Mouse (Mus musculus) liver, postnatal 0 days (tissue): ENCODE measurements around the gene Specc1l. TPM values are rescaled to one million over a fixed set of nuclear protein-coding genes. Genes with fewer than 3 reads are reported as not detected.

ENCODE experiments used
- ATAC-seq: fragments of 200-750 bp; cut with Nextera tagmentation; 2 replicates; pipeline ENCODE4 v1.8.0; 2017; ENCODE audit warnings: mild to moderate bottlenecking, moderate library complexity
- DNase-seq: peaks from one replicate; pipeline ENCODE4 v3.0.0-alpha.2; 2016
- H3K27ac ChIP-seq: fragments of 300-500 bp; sonication (generic); 2 replicates; pipeline ENCODE4 v1.5.1; 2014; ENCODE audit warnings: antibody characterized with exemption, moderate library complexity, mild to moderate bottlenecking, low read depth
- H3K27me3 ChIP-seq: fragments of 300-500 bp; sonication (generic); 2 replicates; pipeline ENCODE4 v1.6.1; 2014; ENCODE audit warnings: low read length, control low read depth, mixed read lengths; ENCODE audit not compliant: insufficient read depth
- H3K36me3 ChIP-seq: fragments of 300-500 bp; sonication (generic); replicated peaks from 2 replicates; pipeline ENCODE4 v1.6.1; 2014; ENCODE audit warnings: mild to moderate bottlenecking, control low read depth, low read length, moderate library complexity, mixed read lengths; ENCODE audit not compliant: insufficient read depth
- H3K4me1 ChIP-seq: fragments of 300-500 bp; sonication (generic); 2 replicates; pipeline ENCODE4 v1.6.1; 2014; ENCODE audit warnings: antibody characterized with exemption, mild to moderate bottlenecking, control low read depth; ENCODE audit not compliant: insufficient read depth
- H3K4me2 ChIP-seq: fragments of 300-500 bp; sonication (generic); 2 replicates; pipeline ENCODE4 v1.6.1; 2014; ENCODE audit warnings: low read depth, mild to moderate bottlenecking, low read length, moderate library complexity, mixed read lengths
- H3K4me3 ChIP-seq: fragments of 300-500 bp; sonication (generic); 2 replicates; pipeline ENCODE4 v1.5.1; 2014; ENCODE audit warnings: low read depth, low read length
- H3K9ac ChIP-seq: fragments of 300-500 bp; sonication (generic); replicated peaks from 2 replicates; pipeline ENCODE4 v1.6.1; 2014; ENCODE audit warnings: mild to moderate bottlenecking, moderate library complexity
- H3K9me3 ChIP-seq: fragments of 300-500 bp; sonication (generic); 2 replicates; pipeline ENCODE4 v1.6.1; 2016; ENCODE audit warnings: mild to moderate bottlenecking, control low read depth, low read length, mixed read lengths
- CTCF ChIP-seq: sonication (generic); IDR thresholded peaks from 2 replicates; pipeline ENCODE4 v1.5.1; 2016; ENCODE audit warnings: antibody characterized with exemption, low read depth
- EP300 ChIP-seq: IDR thresholded peaks from 2 replicates; pipeline ENCODE4 v1.6.1; 2016; ENCODE audit warnings: antibody characterized with exemption, low read depth, mild to moderate bottlenecking
- WGBS: fragments of 180-500 bp; shearing (Covaris S2); extraction: QIAGEN DNeasy Blood & Tissue Kit; methylation state at CpG from one replicate; pipeline ENCODE4 v1.1.7; 2014; ENCODE audit not compliant: insufficient replicate concordance; 5-methylcytosine and 5-hydroxymethylcytosine counted together
- polyA plus RNA-seq: library from polyadenylated mRNA; unstranded; fragments of >200 nt; fragmentation: Nextera tagmentation; extraction: Ambion mirVana; gene quantifications from 2 replicates; pipeline ENCODE4 v1.2.1, GENCODE M21; 2015

The Specc1l gene
- polyA plus RNA-seq, 1 experiment from 2014 or later = 4.0 TPM

DNA sequence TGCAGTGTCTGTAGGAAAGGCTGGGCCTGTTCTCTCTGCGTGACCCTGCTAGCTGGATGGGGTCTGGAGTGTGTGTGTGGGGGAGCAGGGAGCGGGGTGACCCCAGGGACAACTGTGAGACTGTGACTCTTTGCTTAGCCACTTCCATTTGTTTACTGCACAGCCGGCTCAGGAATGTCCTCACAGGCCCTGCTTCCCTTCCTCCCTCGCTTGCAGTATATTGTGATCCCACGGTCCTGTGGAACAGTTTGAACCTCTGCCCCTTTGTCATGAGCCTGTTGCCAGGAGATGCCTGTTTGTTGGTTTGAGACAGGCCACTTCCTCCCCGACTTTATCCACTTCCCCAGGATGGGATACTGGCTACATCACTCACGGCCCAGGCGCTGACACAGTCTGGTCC lies 35.4 kb upstream of the Specc1l start:
- Histone ChIP-seq H3K9me3 (no peaks in the 10 kb centered on the region), H3K4me2 (no peak overlapping the region), H3K4me1 (peaks cover 3% of the 10 kb centered on the region), H3K9ac (no peak overlapping the region), H3K27me3 (no peaks in the 10 kb centered on the region), H3K36me3 (peaks cover 49% of the 10 kb centered on the region), H3K27ac (0 out of 2 replicates have a peak overlapping the region, but pooled peaks have one; percentile 41), H3K4me3 (no peak overlapping the region)
- DNase-seq (no peak), ATAC-seq (peak; percentile 59)
- 63% methylated on average over 7 of the region's 8 CpGs for WGBS
- TF ChIP-seq EP300 = no peak
- no peak for TF ChIP-seq CTCF

DNA sequence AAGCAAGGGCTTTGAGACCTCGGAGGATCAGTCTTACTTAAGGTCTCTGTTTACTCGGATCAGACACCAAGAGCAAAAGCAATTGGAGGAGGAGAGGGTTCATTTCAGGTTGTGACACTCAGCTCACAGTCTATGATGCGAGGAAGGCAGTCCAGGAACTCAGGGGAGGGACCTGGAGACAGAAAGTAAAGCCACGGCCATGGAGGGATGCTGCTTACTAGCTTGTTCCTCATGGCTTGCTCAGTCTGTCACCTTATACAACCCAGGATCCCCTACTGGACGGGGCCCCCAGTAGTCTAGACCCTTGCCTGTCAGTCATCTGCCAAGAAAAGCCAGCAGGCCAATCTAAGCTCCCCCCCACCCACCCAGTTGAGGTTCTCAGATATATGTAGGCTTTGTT lies 33.0 kb upstream of the Specc1l start:
- Histone ChIP-seq H3K27ac (no peak overlapping the region), H3K9ac (no peak overlapping the region), H3K27me3 (no peaks in the 10 kb centered on the region), H3K4me2 (no peak overlapping the region), H3K9me3 (no peaks in the 10 kb centered on the region), H3K4me3 (no peak overlapping the region), H3K36me3 (peaks cover 60% of the 10 kb centered on the region), H3K4me1 (no peaks in the 10 kb centered on the region; the same call in none of the 2 replicates)
- WGBS = 70% methylated on average over 5 of the region's 5 CpGs
- DNase-seq = no peak
- no peak for ATAC-seq
- no peak for TF ChIP-seq EP300
- TF ChIP-seq CTCF = no peak

GRCm38 (mm10) chr10:75182151-75182774 lies 29.6 kb upstream of the Specc1l start:
- ATAC-seq (peak; percentile 56; the same call in 1 of the 2 replicates), DNase-seq (peak; percentile 75)
- Histone ChIP-seq H3K4me1 (no peaks in the 10 kb centered on the region; the same call in 1 of the 2 replicates), H3K27ac (no peak overlapping the region), H3K4me3 (no peak overlapping the region), H3K27me3 (no peaks in the 10 kb centered on the region), H3K4me2 (no peak overlapping the region), H3K9me3 (no peaks in the 10 kb centered on the region), H3K36me3 (peaks cover 47% of the 10 kb centered on the region), H3K9ac (no peak overlapping the region)
- TF ChIP-seq CTCF = peak; percentile 89
- TF ChIP-seq EP300 = no peak
- WGBS = 45% methylated on average over 14 of the region's 14 CpGs

GRCm38 (mm10) chr10:75184826-75185225 lies 27.0 kb upstream of the Specc1l start:
- Histone ChIP-seq H3K9me3 (no peaks in the 10 kb centered on the region), H3K4me3 (no peak overlapping the region), H3K9ac (no peak overlapping the region), H3K4me2 (no peak overlapping the region), H3K4me1 (no peaks in the 10 kb centered on the region; the same call in 1 of the 2 replicates), H3K36me3 (peaks cover 27% of the 10 kb centered on the region), H3K27me3 (no peaks in the 10 kb centered on the region), H3K27ac (no peak overlapping the region)
- TF ChIP-seq CTCF = no peak
- TF ChIP-seq EP300 = no peak
- DNase-seq = no peak
- ATAC-seq = no peak
- 84% methylated on average over 9 of the region's 9 CpGs for WGBS

DNA sequence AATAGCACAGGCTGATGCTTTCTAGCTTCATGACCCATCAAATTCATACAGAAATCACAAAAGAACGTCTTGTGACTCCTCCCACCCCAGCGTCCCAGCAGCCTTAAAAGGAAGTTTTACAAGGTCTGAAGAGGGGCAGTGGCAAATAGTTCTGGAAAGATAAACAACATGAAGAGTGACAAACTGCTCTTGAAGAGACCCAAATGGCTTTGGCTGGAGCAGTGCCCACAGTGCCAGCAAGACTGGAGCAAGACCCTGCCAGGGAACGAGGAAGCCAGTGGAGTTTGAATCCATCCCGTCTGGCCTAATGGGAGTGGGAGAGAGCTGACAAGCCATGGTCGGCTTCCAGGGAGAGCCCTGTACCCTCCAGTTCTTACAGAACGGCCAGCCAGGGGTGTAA lies 25.3 kb upstream of the Specc1l start:
- H3K27ac ChIP-seq = no peak overlapping the region
- no peak overlapping the region for H3K4me3 ChIP-seq
- no peaks in the 10 kb centered on the region; the same call in 1 of the 2 replicates for H3K4me1 ChIP-seq
- H3K36me3 ChIP-seq = peaks cover 13% of the 10 kb centered on the region
- TF ChIP-seq CTCF = no peak
- no peak for TF ChIP-seq EP300
- no peak for DNase-seq
- no peaks in the 10 kb centered on the region for H3K9me3 ChIP-seq
- ATAC-seq = no peak
- no peak overlapping the region for H3K4me2 ChIP-seq
- no peak overlapping the region for H3K9ac ChIP-seq
- WGBS = 46% methylated on average over 6 of the region's 6 CpGs
- H3K27me3 ChIP-seq = no peaks in the 10 kb centered on the region

- H3K4me2 ChIP-seq = no peak overlapping the region
- no peaks in the 10 kb centered on the region for H3K9me3 ChIP-seq
- ATAC-seq (no peak), DNase-seq (no peak)
- no peaks in the 10 kb centered on the region; the same call in 1 of the 2 replicates for H3K4me1 ChIP-seq
- H3K9ac ChIP-seq = no peak overlapping the region
- TF ChIP-seq CTCF = no peak
- TF ChIP-seq EP300 = no peak
- WGBS = 42% methylated on average over 8 of the region's 8 CpGs
- no peaks in the 10 kb centered on the region for H3K27me3 ChIP-seq
- H3K4me3 ChIP-seq = no peak overlapping the region
- peaks cover 8% of the 10 kb centered on the region for H3K36me3 ChIP-seq
- H3K27ac ChIP-seq = no peak overlapping the region
These were observed 24.4 kb upstream of the Specc1l start for GRCm38 (mm10) chr10:75187366-75188056.
